Mouse (Mus musculus) MEL (cell line): ENCODE measurements around the gene Xpnpep3. TPM values are rescaled to one million over a fixed set of nuclear protein-coding genes. Genes with fewer than 3 reads are reported as not detected.
A peak's percentile ranks its signal among the peaks of the same experiment; 100 is the strongest.

Experiments
- DNase-seq: peaks from one replicate; pipeline ENCODE4 v3.0.0; 2011; ENCODE audit warnings: low read depth, low spot score
- H3K27ac ChIP-seq: 2 replicates; pipeline ENCODE4 v1.5.1; 2012; ENCODE audit warnings: low read depth, mild to moderate bottlenecking, control low read depth, low read length, moderate library complexity; ENCODE audit not compliant: control insufficient read depth
- H3K27me3 ChIP-seq, 2 experiments: fragments of 150-350 bp in 1 of 2; sonication (generic) in 1 of 2; 2 replicates each; pipeline ENCODE4 v1.6.1; 2012; ENCODE audit warnings: low read length in 2 of 2, mild to moderate bottlenecking in 2 of 2, improper control_type of control experiment in 1 of 2, moderate library complexity in 1 of 2; ENCODE audit not compliant: insufficient read depth in 2 of 2, control insufficient read depth in 1 of 2
- H3K36me3 ChIP-seq, 2 experiments: 2 replicates each; pipeline ENCODE4 v1.6.1; 2012 to 2014; ENCODE audit warnings: low read length in 2 of 2, improper control_type of control experiment in 1 of 2, inconsistent platforms in 1 of 2, mild to moderate bottlenecking in 1 of 2; ENCODE audit not compliant: insufficient read depth in 2 of 2, control insufficient read depth in 1 of 2
- H3K4me1 ChIP-seq, 2 experiments: fragments of 150-350 bp in 1 of 2; sonication (generic) in 1 of 2; 2 replicates each; pipeline ENCODE4 v1.6.1; 2012; ENCODE audit warnings: low read length in 2 of 2, improper control_type of control experiment in 1 of 2, mild to moderate bottlenecking in 1 of 2; ENCODE audit not compliant: insufficient read depth in 2 of 2, control insufficient read depth in 1 of 2
- H3K4me3 ChIP-seq, 2 experiments: fragments of 150-350 bp in 1 of 2; sonication (generic) in 1 of 2; 2 replicates each; pipeline ENCODE4 v1.5.1; 2012; ENCODE audit warnings: low read depth in 2 of 2, low read length in 2 of 2, mild to moderate bottlenecking in 2 of 2, moderate library complexity in 2 of 2, control low read depth in 1 of 2, improper control_type of control experiment in 1 of 2; ENCODE audit not compliant: control insufficient read depth in 1 of 2, insufficient read depth in 1 of 2
- H3K79me2 ChIP-seq: 2 replicates; pipeline ENCODE4 v1.6.1; 2012; ENCODE audit warnings: mild to moderate bottlenecking, low read length, moderate library complexity; ENCODE audit not compliant: control insufficient read depth, poor library complexity, insufficient read depth
- H3K9ac ChIP-seq: 2 replicates; pipeline ENCODE4 v1.6.1; 2012; ENCODE audit warnings: low read depth, mild to moderate bottlenecking, control low read depth, low read length, moderate library complexity; ENCODE audit not compliant: control insufficient read depth, poor library complexity, severe bottlenecking
- H3K9me3 ChIP-seq: fragments of 150-350 bp; sonication (generic); replicated peaks from 2 replicates; pipeline ENCODE4 v1.6.1; 2012; ENCODE audit warnings: mild to moderate bottlenecking, low read length, improper control_type of control experiment, moderate library complexity; ENCODE audit not compliant: insufficient read depth
- BHLHE40 ChIP-seq: IDR thresholded peaks from 2 replicates; pipeline ENCODE4 v1.6.1; 2012; ENCODE audit warnings: low read depth, mild to moderate bottlenecking, inconsistent platforms, low read length, improper control_type of control experiment, borderline replicate concordance
- CHD2 ChIP-seq: IDR thresholded peaks from 2 replicates; pipeline ENCODE4 v1.6.1; 2011; ENCODE audit warnings: low read length, improper control_type of control experiment
- CTCF ChIP-seq, 3 experiments: IDR thresholded peaks in 2 of 3; conservative IDR thresholded peaks in 1 of 3; 2 replicates each; pipeline ENCODE4 v1.5.1; 2011 to 2012; ENCODE audit warnings: low read length in 3 of 3, low read depth in 2 of 3, mild to moderate bottlenecking in 2 of 3, improper control_type of control experiment in 1 of 3, inconsistent platforms in 1 of 3, mixed read lengths in 1 of 3, moderate library complexity in 1 of 3; ENCODE audit not compliant: control insufficient read depth in 1 of 3, insufficient read depth in 1 of 3, poor library complexity in 1 of 3, severe bottlenecking in 1 of 3
- ELF1 ChIP-seq: IDR thresholded peaks from 2 replicates; pipeline ENCODE4 v1.6.1; 2014; ENCODE audit warnings: low read depth, mild to moderate bottlenecking, inconsistent platforms, low read length, improper control_type of control experiment, moderate library complexity
- EP300 ChIP-seq, 2 experiments: IDR thresholded peaks; 2 replicates each; pipeline ENCODE4 v1.6.1; 2011; ENCODE audit warnings: improper control_type of control experiment in 2 of 2, low read length in 2 of 2, low read depth in 1 of 2, mild to moderate bottlenecking in 1 of 2
- ETS1 ChIP-seq: IDR thresholded peaks from 2 replicates; pipeline ENCODE4 v1.6.1; 2012; ENCODE audit warnings: low read depth, mild to moderate bottlenecking, inconsistent platforms, low read length, improper control_type of control experiment, moderate library complexity
- GATA1 ChIP-seq: IDR thresholded peaks from 2 replicates; pipeline ENCODE4 v1.6.1; 2011; ENCODE audit warnings: low read depth, low read length, improper control_type of control experiment
- JUND ChIP-seq: IDR thresholded peaks from 2 replicates; pipeline ENCODE4 v1.6.1; 2011; ENCODE audit warnings: low read depth, mild to moderate bottlenecking, improper control_type of control experiment, low read length
- MAZ ChIP-seq: IDR thresholded peaks from 2 replicates; pipeline ENCODE4 v1.6.1; 2012; ENCODE audit warnings: low read depth, mild to moderate bottlenecking, inconsistent platforms, low read length, improper control_type of control experiment
- MXI1 ChIP-seq: IDR thresholded peaks from 2 replicates; pipeline ENCODE4 v1.6.1; 2011; ENCODE audit warnings: mild to moderate bottlenecking, low read depth, low read length, improper control_type of control experiment
- MYC ChIP-seq: IDR thresholded peaks from 2 replicates; pipeline ENCODE4 v1.6.1; 2011; ENCODE audit warnings: low read depth, mild to moderate bottlenecking, low read length, improper control_type of control experiment, moderate library complexity
- POLR2A ChIP-seq, 2 experiments: IDR thresholded peaks; 2 replicates each; pipeline ENCODE4 v1.6.1; 2011 to 2012; ENCODE audit warnings: low read length in 2 of 2, mild to moderate bottlenecking in 2 of 2, control low read depth in 1 of 2, improper control_type of control experiment in 1 of 2, low read depth in 1 of 2, moderate library complexity in 1 of 2; ENCODE audit not compliant: control insufficient read depth in 1 of 2, insufficient read depth in 1 of 2, poor library complexity in 1 of 2
- RCOR1 ChIP-seq: IDR thresholded peaks from 2 replicates; pipeline ENCODE4 v1.6.1; 2012; ENCODE audit warnings: low read depth, mild to moderate bottlenecking, inconsistent platforms, low read length, improper control_type of control experiment
- TAL1 ChIP-seq: IDR thresholded peaks from 2 replicates; pipeline ENCODE4 v1.6.1; 2012; ENCODE audit warnings: mild to moderate bottlenecking, inconsistent platforms, low read length, moderate library complexity, mixed read lengths
- TBP ChIP-seq: IDR thresholded peaks from 2 replicates; pipeline ENCODE4 v1.8.0; 2011; ENCODE audit warnings: low read depth, low read length, improper control_type of control experiment
- TCF12 ChIP-seq: IDR thresholded peaks from 2 replicates; pipeline ENCODE4 v1.6.1; 2014; ENCODE audit warnings: low read depth, mild to moderate bottlenecking, inconsistent platforms, low read length, improper control_type of control experiment, moderate library complexity
- UBTF ChIP-seq: IDR thresholded peaks from 2 replicates; pipeline ENCODE4 v1.6.1; 2012; ENCODE audit warnings: low read depth, mild to moderate bottlenecking, inconsistent platforms, low read length, improper control_type of control experiment, moderate library complexity, borderline replicate concordance; ENCODE audit not compliant: insufficient read depth
- polyA plus RNA-seq, 2 experiments: library from polyadenylated mRNA; stranded (reverse) in 1 of 2; unstranded in 1 of 2; fragments of >175 nt in 1 of 2; fragments of >200 nt in 1 of 2; gene quantifications; 2 replicates each; pipeline versions ENCODE4 v1.2.1 to v1.2.4; 2012; ENCODE audit warnings: low replicate concordance in 2 of 2, low read depth in 1 of 2; ENCODE audit not compliant: insufficient read length in 2 of 2, insufficient read depth in 1 of 2, missing spikeins in 1 of 2
- total RNA-seq: library from RNA; depleted of rRNA; stranded (reverse); fragments of 300-350 nt; gene quantifications from 2 replicates; pipeline ENCODE4 v1.2.3, GENCODE M21; 2012; rRNA removed

Xpnpep3 gene
- total and polyA plus RNA-seq, 3 experiments: 10.2 to 88.4 (median 13.1) TPM

DNA sequence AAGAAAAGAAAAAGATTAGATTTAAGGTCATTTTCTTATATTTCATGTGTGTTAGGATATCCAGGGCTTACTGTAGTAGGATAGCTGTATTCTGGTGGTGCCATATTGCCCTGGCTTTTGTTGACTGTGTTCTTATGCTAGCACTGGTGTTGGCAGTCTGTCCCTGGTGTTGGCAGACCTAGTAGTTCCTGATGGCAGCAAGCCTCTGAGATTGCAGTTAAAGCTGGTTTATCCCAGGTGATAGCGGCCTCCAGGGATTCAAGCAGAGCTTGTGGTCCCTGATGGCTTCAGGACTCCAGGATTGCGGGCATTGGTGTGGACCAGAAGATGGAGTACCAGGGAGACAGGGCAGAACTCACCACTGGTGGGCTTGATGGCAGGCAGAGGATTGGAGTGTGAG lies 103.5 kb downstream of the Xpnpep3 start (continued):
- TF ChIP-seq BHLHE40 (no peak), ETS1 (no peak), POLR2A (IDR thresholded peaks at IDR 0.05; ENCODE audit: control insufficient read depth in 1 of 2, insufficient read depth in 1 of 2, low read depth in 1 of 2, low read length in 2 of 2, poor library complexity in 1 of 2) (no peak), TBP (no peak), JUND (no peak)

DNA sequence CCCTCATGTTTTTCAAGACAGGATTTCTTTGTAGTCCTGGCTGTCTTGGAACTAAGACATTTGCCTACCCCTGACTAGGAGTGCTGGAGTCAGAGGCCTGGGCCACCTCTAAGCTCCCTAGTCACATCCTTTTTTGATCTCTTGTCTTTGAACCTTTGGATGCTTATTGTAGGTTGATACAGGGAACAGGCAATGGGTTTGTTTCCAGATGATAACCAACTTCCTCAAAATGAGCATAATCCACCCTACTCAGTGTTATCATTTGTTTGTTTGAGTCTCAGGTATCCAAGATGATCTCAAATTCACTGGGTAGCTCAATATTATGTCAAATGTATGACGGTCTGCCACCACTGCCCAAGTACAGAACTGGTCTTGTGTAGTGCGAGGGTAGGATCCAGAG lies 104.1 kb downstream of the Xpnpep3 start:
- peaks cover 0 to 13% of the 10 kb centered on the region in 2 experiments; a peak in 2 of 4 replicates for H3K4me1 ChIP-seq
- no peaks in the 10 kb centered on the region for H3K27me3 ChIP-seq
- peaks cover 0 to 13% of the 10 kb centered on the region in 2 experiments; a peak in 2 of 4 replicates for H3K36me3 ChIP-seq
- no peak overlapping the region for H3K9ac ChIP-seq
- no peaks in the 10 kb centered on the region for H3K79me2 ChIP-seq
- peak overlapping the region; percentile 39; the same call in 1 of the 2 replicates for H3K27ac ChIP-seq
- peak; percentile 68 for DNase-seq
- TF ChIP-seq ETS1 (peak; percentile 9; the same call in 1 of the 2 replicates), MXI1 (no peak), MAZ (no peak), GATA1 (peak; percentile 81), TCF12 (peak; percentile 43; the same call in 1 of the 2 replicates), ELF1 (no peak), MYC (no peak), EP300 (IDR thresholded peaks at IDR 0.05; ENCODE audit: low read depth in 1 of 2, low read length in 2 of 2) (peak; percentile 71 to 78), CTCF (IDR thresholded peaks at IDR 0.05 in 2 of 3, conservative IDR thresholded peaks at IDR 0.05 in 1 of 3; ENCODE audit: control insufficient read depth in 1 of 3, insufficient read depth in 1 of 3, low read depth in 2 of 3, low read length in 3 of 3, poor library complexity in 1 of 3, severe bottlenecking in 1 of 3) (no peak), TAL1 (peak; percentile 50), RCOR1 (peak; percentile 66; the same call in 1 of the 2 replicates), CHD2 (no peak), POLR2A (IDR thresholded peaks at IDR 0.05; ENCODE audit: control insufficient read depth in 1 of 2, insufficient read depth in 1 of 2, low read depth in 1 of 2, low read length in 2 of 2, poor library complexity in 1 of 2) (no peak), UBTF (no peak)
- no peaks in the 10 kb centered on the region for H3K9me3 ChIP-seq
- H3K4me3 ChIP-seq: no peak overlapping the region

Other genes starting within 250 kb of the Xpnpep3 start
- gene Mrtfa, start 209.4 kb upstream of the Xpnpep3 start, total RNA-seq: 2.6 and 3.6 TPM in 2 replicates
- 10 to 100 TPM in 1 of 2 experiments, not detected in 1; 11.9 TPM for gene Mrtfa, start 209.4 kb upstream of the Xpnpep3 start, polyA plus RNA-seq
- not detected in 2 replicates for gene Mchr1, start 164.6 kb upstream of the Xpnpep3 start, total RNA-seq
- not detected for gene Mchr1, start 164.6 kb upstream of the Xpnpep3 start, polyA plus RNA-seq
- gene Slc25a17, start 39.3 kb upstream of the Xpnpep3 start, total RNA-seq: 39.8 and 40.6 TPM in 2 replicates
- 10 to 100 TPM in 1 of 2 experiments, not detected in 1; 64.1 TPM for gene Slc25a17, start 39.3 kb upstream of the Xpnpep3 start, polyA plus RNA-seq
- gene St13, start 61 bp upstream of the Xpnpep3 start, total RNA-seq: 187 and 191 TPM in 2 replicates
- gene St13, start 61 bp upstream of the Xpnpep3 start, polyA plus RNA-seq: 100 to 1,000 TPM in 1 of 2 experiments, not detected in 1; 423 TPM
- not detected in 2 replicates for gene Dnajb7, start 8.2 kb downstream of the Xpnpep3 start, total RNA-seq
- under 1 TPM in 1 of 2 experiments, not detected in 1; 0.17 TPM for gene Dnajb7, start 8.2 kb downstream of the Xpnpep3 start, polyA plus RNA-seq
- gene Rbx1, start 66.2 kb downstream of the Xpnpep3 start, total RNA-seq: 307 and 316 TPM in 2 replicates
- gene Rbx1, start 66.2 kb downstream of the Xpnpep3 start, polyA plus RNA-seq: 100 to 1,000 TPM; 228 to 778 TPM
- 11.6 and 13.4 TPM in 2 replicates for gene Ep300, start 185.2 kb downstream of the Xpnpep3 start, total RNA-seq
- 10 to 100 TPM; 32.3 to 45.2 TPM for gene Ep300, start 185.2 kb downstream of the Xpnpep3 start, polyA plus RNA-seq